Mouse (Mus musculus): ENCODE data around the gene Gm10644.

Gm10644 gene

GRCm38 (mm10) chr8:83926266-83926665, 28.7 kb downstream of the Gm10644 start:
- no peak for DNase-seq

DNA sequence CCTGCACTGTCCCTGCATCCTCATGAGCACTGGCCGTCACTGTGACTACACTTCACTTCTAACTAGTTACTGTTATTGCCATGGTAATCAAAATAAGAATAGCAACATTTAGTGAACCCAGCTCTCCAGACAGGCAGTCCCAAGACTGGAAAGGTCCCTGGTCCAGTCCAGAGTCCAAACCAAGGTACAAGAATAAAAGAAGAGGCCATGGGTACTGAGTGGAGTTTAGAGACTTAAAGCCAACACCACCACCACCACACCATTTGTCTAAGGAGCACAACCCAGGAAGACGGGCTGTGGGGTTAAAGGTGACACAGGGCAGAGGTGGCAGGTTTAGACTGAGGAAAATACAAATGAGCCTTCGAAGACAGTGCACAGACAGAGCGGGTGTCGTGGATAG, 30.4 kb downstream of the Gm10644 start:
- DNase-seq = no peak

GRCm38 (mm10) chr8:83922727-83923126, 32.3 kb downstream of the Gm10644 start:
- no peak for DNase-seq

- DNase-seq = peak; percentile 88
These were observed 33.4 kb downstream of the Gm10644 start for GRCm38 (mm10) chr8:83921558-83921957.

GRCm38 (mm10) chr8:83917566-83917965, 37.4 kb downstream of the Gm10644 start:
- DNase-seq = no peak

DNA sequence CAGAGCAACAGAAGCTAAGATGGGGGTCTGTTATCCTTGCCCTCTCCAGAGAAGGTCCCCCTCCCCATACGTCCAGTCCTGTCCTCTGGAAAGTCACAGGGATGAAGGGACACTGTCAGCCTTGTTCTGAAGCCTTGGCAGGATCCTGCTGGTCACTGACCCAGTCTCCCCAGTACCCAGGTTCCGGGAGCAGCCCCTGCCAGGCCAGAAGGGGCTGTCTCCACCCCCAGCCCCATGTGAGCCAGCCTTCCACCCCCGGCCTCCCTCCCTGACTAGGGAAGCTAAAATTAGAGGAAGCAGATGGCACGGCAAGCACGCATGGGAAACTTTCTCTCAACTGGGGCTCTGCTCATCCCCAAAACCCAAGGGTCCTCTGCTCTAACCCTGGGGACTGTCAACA, 39.0 kb downstream of the Gm10644 start:
- DNase-seq = no peak

- DNase-seq = peak; percentile 59
These were observed 40.1 kb downstream of the Gm10644 start for GRCm38 (mm10) chr8:83914860-83915259.

GRCm38 (mm10) chr8:83914232-83914631, 40.8 kb downstream of the Gm10644 start:
- no peak for DNase-seq

- DNase-seq = no peak
These were observed 42.9 kb downstream of the Gm10644 start for GRCm38 (mm10) chr8:83911809-83912731.

DNA sequence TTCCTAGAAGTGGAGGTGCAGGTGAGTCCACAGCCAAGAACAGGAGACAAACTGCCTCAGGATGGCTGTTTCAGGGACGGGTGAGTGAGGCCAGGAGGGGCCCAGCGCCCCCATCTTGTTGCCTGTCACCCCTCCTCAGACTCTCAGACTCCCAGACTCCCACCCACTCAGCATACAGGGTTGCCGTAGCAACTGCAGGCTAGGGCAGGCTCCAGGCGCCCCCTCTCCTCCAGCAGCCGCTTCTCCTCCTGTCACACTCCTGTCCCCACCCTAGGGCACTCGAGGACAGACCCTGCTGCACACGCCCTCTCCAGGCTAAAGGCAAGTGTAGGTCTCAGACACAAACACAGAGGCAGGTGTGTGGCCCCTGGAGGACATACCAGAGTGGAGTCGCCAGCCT, 45.7 kb downstream of the Gm10644 start:
- no peak for DNase-seq

GRCm38 (mm10) chr8:83908583-83908982, 46.4 kb downstream of the Gm10644 start:
- no peak for DNase-seq

GRCm38 (mm10) chr8:83902961-83903666, 51.9 kb downstream of the Gm10644 start:
- peak; percentile 69 for DNase-seq

- DNase-seq = peak; percentile 68
These were observed 53.2 kb downstream of the Gm10644 start for GRCm38 (mm10) chr8:83901566-83902485.

DNA sequence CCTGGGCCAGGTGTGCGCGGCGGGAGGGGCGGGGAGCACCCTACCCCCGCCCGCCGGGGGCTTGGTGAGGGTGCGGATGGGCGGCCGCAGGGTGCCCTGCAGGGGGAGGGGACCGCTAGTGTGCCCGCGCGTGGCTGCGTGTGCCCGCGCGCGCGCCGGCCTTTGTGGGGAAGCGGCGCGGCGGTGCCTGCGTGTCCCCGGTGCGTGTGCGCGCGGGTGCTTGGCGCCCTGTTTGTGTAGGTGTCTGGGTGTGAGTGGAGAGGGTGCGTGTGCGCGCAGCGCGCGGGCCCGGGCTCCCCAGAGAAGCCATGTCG, 54.1 kb downstream of the Gm10644 start:
- DNase-seq = peak; percentile 78

DNA sequence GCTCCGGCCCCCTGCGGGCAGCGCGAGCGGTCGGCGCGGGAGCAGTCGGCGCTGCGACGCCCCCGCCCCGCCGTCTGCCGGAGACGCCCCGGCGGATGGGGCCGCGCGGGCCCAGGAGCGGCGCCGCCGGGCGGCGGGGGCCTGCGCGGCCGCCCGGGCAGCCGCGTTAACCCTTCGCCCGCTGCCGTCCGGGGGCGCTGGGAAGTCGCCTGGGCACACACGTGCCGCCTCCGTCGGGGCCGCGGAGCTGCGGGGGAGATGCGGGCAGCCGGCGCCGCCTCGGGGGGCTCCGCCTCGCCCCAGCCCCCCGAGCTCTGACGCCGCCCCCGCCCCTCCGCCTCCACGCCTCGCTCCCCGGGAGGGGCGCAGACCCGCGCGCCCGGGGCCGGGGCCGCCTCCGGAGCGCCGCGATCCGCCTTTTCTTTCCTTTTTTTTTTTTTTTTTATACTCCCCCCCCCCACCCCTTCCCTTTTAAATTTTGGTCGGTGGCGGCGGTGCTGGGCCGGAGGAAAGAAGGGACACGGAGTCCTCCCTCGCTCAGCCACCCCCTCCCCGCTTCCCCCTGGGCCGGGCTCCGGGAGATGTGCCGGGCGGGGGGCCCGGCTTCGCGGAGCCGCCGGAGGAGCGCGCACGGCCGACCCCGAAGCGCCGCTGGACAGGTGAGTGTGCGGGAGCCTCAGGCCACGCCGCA, 54.6 kb downstream of the Gm10644 start:
- no peak for DNase-seq

DNA sequence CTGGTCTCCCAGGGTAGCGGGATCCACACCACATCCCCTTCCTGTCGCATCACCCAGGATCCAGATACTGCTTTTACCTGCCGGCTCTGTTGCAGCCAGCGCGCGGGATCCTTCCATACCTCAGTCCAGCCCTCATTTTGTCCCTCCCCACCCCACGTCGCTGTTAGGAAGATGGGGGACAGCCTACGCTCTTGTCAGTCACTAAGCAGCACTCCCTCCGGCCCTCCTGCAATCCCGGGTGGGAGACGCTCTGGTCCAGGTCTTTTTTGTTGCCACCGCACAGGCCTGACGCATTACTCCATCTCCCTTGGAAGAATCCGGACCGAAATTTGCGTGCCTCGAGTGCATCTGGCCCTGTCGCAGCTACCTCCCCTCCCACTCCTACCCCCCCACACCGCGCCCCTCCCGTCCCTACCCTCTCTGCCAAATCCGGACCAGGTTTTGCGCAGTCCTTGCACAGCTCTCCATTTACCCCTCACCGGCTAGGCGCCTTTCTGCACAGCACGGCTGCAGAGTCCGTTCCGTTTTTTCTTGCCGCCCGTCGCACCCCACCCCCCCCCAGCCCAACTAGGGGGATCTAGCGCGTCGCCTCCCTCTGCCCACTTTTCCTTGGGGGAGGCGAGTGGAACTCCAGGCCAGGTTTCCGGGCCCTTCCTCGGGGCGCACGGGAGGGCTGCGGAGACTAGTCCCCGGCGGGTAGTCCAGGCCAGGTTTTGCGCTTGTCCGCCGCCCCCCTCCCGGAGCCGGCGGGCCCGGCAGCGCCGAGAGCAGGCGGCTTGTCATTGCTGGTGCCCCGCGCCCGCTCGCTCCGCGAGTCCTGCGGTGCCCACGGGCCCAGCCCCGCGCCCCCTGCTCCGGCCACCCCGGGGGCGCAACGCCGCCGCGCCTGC, 55.4 kb downstream of the Gm10644 start, which contains the start of gene Adgrl1:
Adgrl1 (plus strand) TSS at position 743 of the 890 bp plus-strand sequence.
- DNase-seq = peak; percentile 98

GRCm38 (mm10) chr8:83898985-83899362, 56.0 kb downstream of the Gm10644 start:
- peak; percentile 95 for DNase-seq

- peak; percentile 76 for DNase-seq
These were observed 56.5 kb downstream of the Gm10644 start for GRCm38 (mm10) chr8:83898456-83898855.

GRCm38 (mm10) chr8:83897211-83897610, 57.8 kb downstream of the Gm10644 start:
- peak; percentile 87 for DNase-seq

DNA sequence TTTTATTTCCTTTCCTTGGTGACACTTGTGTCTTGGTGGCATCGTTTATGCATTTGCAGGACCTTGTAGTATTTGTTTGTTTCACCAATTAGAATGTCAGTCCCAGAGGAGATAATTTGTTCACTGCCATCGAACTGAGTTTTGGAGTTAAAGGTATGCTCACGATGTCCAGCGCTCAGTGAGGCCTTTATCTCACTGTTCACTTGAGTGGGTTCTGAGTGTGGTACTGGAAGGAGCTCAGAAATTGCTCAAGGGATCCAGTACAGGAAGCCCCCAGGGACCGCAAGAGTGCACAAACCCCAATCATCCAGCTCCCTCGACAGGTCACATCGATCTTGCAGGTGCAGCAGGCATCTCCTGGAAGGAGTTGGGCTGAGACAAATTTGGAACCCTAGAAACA, 58.5 kb downstream of the Gm10644 start:
- DNase-seq = peak; percentile 57

DNA sequence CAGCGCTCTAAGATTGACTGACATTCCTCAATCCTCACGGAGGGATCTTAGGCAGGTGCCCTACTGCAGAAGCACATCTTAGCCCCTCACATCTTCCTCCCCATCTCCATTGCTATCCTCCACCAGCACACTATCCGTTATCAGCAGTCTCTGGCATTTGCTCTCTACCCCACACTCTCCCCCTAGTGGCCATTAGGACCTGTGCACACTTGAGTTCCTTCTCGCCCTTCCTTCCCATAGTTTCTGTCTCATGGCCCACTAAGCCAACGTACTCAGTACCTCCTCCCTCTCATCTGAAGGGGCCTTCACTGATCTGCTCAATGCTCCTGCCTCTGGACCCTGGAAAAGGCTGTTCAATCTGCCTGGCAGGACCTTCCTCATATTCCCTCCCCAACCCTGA, 59.1 kb downstream of the Gm10644 start:
- DNase-seq = peak; percentile 82

All from cerebellum, adult 9-10 months (tissue).